Mouse (Mus musculus) heart, postnatal 10 days (tissue): ENCODE data around the gene Urm1. TPM values are rescaled to one million over a fixed set of nuclear protein-coding genes. Genes with fewer than 3 reads are reported as not detected.
"Not testable (repeated sequence)": the region's sequence is repeated elsewhere in the genome, so short reads cannot be mapped to it uniquely, and the experiment has no call there.

Experiments
- DNase-seq, 2 experiments: peaks; one replicate each; pipeline ENCODE4 v3.0.0; 2021
- intact Hi-C: fragments of 180-260 bp; cut with DNase I; formaldehyde crosslinking; loops from one replicate; pipeline ENCODE4 v1.15.1; 2025
- total RNA-seq, 2 experiments: library from RNA; stranded (reverse); gene quantifications; 2 replicates each; pipeline ENCODE4 v1.2.3; 2021

Urm1 gene
- total RNA-seq: 10 to 100 TPM; 36.5 to 40.4 TPM

DNA sequence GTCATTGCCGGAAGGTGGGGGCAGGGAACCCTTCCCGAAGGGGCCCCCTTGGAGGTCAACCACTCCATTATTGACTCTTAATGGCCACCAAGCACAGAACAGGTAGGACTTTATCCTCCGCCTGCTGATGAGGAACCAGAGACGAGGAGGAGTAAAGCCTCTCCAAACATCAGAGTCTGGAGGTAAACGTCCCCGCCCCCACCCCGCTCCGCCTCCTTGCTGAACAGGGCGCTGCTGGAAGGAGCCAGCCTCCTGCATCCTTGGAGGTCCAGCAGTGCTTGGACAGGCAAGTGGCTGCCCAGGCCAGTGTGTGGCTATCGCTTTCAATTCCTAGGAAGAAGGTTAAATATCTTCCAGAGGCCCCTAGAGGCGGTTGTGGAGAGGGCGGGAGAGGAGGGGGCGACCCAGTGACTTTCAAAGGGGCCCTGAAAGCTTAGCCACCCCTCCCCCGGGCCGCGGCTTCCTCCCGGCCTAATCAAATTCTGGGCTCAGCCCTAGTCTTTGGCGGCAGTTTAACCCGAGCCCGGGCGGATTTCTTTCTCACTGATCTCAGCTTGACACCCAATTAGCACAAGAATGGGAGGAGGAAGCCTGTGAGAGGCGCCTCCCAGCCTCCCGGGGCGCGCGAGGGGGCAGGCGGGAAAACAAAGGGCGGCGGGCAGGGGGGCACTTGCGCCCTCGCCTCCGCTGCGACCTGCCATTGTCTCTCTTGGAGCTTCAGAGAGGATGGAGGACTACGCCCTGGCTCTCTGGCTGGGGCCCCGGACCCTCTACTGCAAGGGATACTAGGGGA lies at the start of gene Urm1:
Gene Urm1, plus strand, starts transcription at position 51 of the 793 bp plus-strand sequence.
- peak; percentile 73 to 81 for DNase-seq
- intact Hi-C loops: no loop called here

DNA sequence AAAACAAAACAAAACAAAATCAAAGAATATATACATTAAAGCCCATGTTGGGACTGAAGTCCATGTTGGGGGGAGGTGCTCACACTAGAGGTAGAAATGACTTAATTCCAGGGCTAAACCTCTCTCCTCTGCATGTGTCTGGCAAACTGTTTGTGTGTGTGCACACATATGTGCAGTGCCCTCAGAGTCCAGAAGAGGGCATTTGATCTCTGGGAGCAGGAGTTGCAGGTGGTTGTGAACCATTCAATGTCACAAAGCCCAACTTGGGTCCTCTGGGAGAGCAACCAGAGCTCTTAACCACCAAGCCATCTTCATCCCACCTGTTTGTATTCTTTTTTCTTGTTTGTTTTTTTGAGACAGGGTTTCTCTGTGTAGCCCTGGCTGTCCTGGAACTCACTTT lies 49.7 kb upstream of the Urm1 start:
- no peak for DNase-seq
- intact Hi-C loops: no loop called here

DNA sequence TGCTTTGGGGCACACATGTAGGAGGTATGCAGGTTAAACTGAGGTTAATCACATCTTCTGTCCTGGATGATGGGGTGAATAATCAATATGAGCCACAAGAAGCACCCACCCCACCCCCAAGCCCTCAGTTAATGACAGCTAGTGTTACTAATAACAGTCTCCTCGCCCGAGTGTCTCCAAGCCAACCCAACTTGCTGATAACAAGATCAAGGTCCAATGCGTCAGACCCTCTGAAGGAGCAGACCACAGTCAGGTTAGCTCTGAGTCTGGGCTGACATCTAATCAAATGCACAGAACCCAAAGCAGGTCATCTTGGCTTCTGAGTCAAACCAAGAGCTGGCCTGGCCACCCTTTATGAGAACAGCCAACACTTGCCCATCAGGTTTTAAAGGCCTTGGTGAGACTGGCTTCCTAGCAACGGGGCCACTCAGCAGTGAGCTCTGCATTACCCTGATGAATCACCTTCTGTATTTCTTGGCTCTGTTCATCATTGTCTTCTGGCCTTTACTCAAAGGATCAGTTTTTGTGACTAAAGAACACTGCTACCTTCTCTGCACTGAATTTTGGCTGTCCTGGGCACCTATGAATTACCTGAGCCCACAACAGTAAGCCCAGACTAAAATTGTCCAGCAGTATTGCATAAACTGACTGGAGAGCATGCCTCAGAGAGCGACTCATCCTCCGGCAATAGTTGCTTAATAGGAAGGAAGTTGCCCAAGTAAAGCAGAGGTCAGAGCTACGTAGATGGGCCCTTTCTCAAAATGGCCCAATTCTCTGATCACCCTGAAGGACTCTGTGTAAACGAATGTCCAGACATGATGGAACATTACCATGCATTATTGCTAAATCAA lies 48.0 kb upstream of the Urm1 start:
- no peak for DNase-seq
- intact Hi-C loops: no loop called here

DNA sequence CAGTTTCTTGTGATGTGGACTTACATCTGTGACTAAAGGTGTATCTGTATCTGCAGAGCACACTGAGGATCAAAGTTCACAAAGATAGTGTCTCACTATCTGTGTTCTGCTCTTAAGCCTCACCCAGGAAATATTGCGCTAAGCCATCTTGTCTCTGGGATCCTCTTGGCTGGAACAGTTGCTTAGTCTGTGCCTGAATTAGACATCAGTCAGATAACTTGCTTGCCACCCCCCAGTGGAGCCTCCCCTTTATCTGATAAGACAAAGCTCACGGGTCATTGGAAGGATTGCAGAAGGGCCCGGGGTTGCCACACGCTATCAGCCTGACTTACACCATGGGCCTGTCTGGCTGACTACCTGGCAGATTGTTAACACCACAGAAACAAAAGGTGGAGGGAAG lies 46.6 kb upstream of the Urm1 start:
- DNase-seq: no peak
- intact Hi-C loops: no loop called here

GRCm38 (mm10) chr2:29781256-29781655 lies 38.6 kb upstream of the Urm1 start:
- DNase-seq, intact Hi-C loops: not testable (repeated sequence)

- intact Hi-C loops: no loop called here
- no peak for DNase-seq
These were observed 35.6 kb upstream of the Urm1 start for GRCm38 (mm10) chr2:29784290-29784689.

GRCm38 (mm10) chr2:29787104-29787917 lies 32.6 kb upstream of the Urm1 start, which contains the start of gene Coq4:
Coq4 (plus strand) TSS chr2:29787493.
- DNase-seq: peak; percentile 95

DNA sequence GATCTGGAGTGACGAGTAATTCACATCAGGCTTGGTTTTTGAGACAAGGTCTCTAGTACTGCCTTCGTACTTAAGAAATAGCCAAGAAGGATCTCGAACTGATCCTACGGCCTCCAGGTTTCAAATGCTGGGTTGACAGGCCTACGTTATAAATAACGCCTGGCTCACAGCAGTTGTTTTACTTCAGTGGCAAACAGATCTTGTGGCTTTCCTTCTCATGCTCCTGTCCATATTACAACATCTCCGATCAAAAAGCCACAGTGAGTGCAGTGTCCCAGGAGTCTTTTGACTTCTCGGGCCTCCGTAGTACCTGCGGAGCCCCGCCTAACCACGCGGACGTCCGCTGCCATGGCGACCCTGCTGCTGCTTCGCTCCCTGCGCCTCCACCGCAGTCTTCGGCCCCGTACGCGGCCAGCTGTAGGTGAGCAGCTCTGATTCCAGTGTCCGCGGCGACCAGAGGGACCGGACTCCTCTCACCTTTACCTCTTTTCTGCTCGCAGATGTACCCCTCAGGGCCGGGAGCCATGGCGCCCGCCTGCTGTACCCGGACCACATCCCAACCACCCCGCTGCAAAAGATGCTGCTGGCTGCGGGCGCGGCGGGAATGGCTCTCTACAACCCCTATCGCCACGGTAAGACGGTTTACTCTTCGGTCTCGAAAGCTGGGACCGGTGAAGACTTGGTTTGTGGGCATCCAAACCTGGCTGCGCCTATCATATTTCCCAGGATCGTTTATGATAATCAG lies 31.8 kb upstream of the Urm1 start, which contains the start of gene Trub2:
Gene Trub2, minus strand, starts transcription at position 566 of the 745 bp plus-strand sequence.
- intact Hi-C loops: no loop called here
- peak; percentile 87 to 89 for DNase-seq

More at GRCm38 (mm10) chr2:29787104-29787917, 32.6 kb upstream of the Urm1 start, which contains the start of gene Coq4:
- intact Hi-C loops: no loop called here

GRCm38 (mm10) chr2:29792772-29793487 lies 26.9 kb upstream of the Urm1 start:
- intact Hi-C loops: no loop called here
- no peak for DNase-seq

DNA sequence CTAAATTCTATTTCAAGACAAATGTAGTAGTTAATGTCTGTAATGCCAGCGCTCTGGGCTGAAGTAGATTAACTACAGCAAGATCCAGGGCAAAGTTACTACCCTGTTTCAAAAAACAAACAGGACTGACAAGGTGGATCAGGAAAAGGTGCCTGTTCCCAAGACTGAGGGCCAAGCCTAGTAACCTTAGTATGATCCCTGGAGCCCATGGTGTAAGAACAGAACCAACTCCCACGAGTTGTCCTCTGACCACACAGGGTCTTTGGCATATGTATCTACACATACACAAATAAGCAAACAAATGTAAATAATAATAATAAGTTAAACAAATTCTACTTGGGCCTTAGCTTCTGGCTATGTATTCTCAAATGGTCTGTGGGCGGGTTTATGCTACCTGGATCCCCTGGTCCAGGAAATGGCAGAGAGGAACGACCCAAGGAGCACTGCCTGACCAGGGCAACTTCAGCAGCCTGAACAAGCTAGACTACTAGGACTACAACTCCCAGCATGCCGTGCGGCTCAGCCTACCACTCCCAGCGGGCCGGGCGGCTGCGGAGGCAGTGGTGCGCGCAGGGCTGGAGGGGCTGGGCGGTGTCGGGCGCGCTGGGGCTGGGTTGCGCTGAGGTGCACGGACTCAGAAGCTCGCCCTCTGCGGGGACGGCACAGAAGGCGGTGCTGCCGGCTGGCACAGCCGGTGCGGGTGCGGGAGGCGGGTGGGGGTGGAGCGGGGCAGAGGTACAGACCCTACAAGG lies 17.6 kb upstream of the Urm1 start, which contains the start of gene Slc27a4:
Gene Slc27a4, plus strand, starts transcription at position 560 of the 752 bp plus-strand sequence.
- peak; percentile 98 for DNase-seq
- intact Hi-C loops: no loop called here

- intact Hi-C loops: no loop called here
These were observed 17.1 kb upstream of the Urm1 start for GRCm38 (mm10) chr2:29802827-29803201.

GRCm38 (mm10) chr2:29803400-29803831 lies 16.5 kb upstream of the Urm1 start:
- intact Hi-C loops: no loop called here
- peak; percentile 35 to 42 for DNase-seq

More at GRCm38 (mm10) chr2:29802827-29803201, 17.1 kb upstream of the Urm1 start:
- no peak for DNase-seq

GRCm38 (mm10) chr2:29815678-29816371 lies 4.0 kb upstream of the Urm1 start:
- no peak for DNase-seq
- intact Hi-C loops: loop anchor here (2.0 to 5.0 kb wide), 2 partner anchors 51 to 161 kb away; no protein-coding TSS in a partner anchor

DNA sequence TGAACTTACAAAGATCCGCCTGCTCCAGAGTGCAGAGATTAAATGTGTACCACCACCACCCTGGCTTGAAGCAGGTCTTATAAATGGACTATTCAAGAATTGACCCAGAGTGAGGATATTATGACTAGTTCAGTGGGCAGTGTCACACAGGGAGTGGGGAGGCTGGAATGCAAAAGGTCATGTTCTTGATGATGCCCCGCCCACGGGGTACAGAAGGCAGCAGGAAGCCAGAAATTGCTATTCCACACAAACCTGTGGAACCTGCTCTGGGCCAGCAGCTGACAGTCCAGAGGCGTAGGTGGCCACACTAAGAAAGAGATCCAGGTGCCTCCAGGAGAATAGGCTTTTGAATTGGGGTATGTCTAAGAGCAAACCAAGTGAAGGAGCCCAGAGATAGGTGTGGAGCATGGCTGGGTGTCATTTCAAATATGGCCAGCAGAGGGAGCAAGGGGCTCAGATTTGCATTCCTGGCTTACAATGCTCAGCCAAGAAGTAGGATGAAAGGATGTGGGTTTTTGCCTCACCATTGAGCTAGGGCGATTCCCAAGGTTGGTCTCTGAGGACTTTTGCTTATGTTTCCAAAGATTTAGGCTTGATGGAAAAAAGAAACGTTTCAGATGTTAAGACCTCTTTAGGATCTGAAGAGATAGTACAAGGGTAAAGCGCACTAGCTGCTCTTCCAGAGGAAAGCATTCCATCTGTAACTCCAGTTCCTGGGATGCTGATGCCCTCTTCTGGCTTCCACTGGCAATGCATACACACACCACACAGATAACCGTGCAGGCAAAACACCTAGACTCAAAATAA lies 2.2 kb upstream of the Urm1 start:
- intact Hi-C loops: loop anchor here (1.0 to 5.0 kb wide), 3 partner anchors 42 to 160 kb away; no protein-coding TSS in a partner anchor
- peak; percentile 90 to 91 for DNase-seq

DNA sequence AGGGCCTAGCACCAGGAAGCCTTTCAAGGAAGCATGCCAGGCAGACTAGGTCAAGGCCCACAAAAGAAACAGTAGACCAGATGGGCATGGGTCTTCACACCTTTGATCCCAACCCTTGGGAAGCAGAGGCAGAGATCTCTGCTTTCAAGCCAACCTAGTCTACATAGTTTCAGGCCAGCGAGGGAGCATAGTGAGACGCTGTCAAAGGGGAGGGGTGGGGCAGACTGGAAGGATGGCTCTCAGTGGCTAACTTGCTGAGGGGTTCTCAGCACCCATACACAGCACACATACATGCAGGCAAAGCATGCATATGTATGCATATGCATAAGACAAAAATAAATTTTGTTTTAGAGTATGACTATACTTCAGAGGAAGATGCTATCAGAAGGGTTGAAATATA lies 512 bp upstream of the Urm1 start:
- DNase-seq: no peak
- intact Hi-C loops: loop anchor here (5.0 kb wide), 1 partner anchor 158 kb away; no protein-coding TSS in a partner anchor

GRCm38 (mm10) chr2:29826318-29826925 lies 6.5 kb downstream of the Urm1 start:
- DNase-seq: no peak
- intact Hi-C loops: no loop called here
